Mouse (Mus musculus) stomach, postnatal 0 days (tissue): Measurements from ENCODE around the gene Spdye4a. TPM values are rescaled to one million over a fixed set of nuclear protein-coding genes. Genes with fewer than 3 reads are reported as not detected.

Source experiments
- ATAC-seq: fragments of 200-750 bp; cut with Nextera tagmentation; 2 replicates; pipeline ENCODE4 v1.8.0; 2017; ENCODE audit not compliant: low FRiP score, low TSS enrichment
- DNase-seq: peaks from one replicate; pipeline ENCODE4 v3.0.0-alpha.2; 2016; ENCODE audit warnings: low spot score
- H3K27ac ChIP-seq: fragments of 300-500 bp; sonication (generic); replicated peaks from 2 replicates; pipeline ENCODE4 v1.5.1; 2014; ENCODE audit warnings: mild to moderate bottlenecking, control low read depth
- H3K27me3 ChIP-seq: fragments of 300-500 bp; sonication (generic); 2 replicates; pipeline ENCODE4 v1.6.1; 2014; ENCODE audit warnings: low read length; ENCODE audit not compliant: control insufficient read depth, insufficient read depth
- H3K36me3 ChIP-seq: fragments of 300-500 bp; sonication (generic); 2 replicates; pipeline ENCODE4 v1.6.1; 2014; ENCODE audit warnings: low read length, mixed read lengths; ENCODE audit not compliant: control insufficient read depth, insufficient read depth
- H3K4me1 ChIP-seq: fragments of 300-500 bp; sonication (generic); replicated peaks from 2 replicates; pipeline ENCODE4 v1.6.1; 2014; ENCODE audit warnings: antibody characterized with exemption; ENCODE audit not compliant: control insufficient read depth, insufficient read depth
- H3K4me2 ChIP-seq: fragments of 300-500 bp; sonication (generic); replicated peaks from 2 replicates; pipeline ENCODE4 v1.6.1; 2014; ENCODE audit warnings: low read depth, mild to moderate bottlenecking, control low read depth, moderate library complexity
- H3K4me3 ChIP-seq: fragments of 300-500 bp; sonication (generic); 2 replicates; pipeline ENCODE4 v1.5.1; 2014; ENCODE audit warnings: low read depth, low read length, control low read depth
- H3K9ac ChIP-seq: fragments of 300-500 bp; sonication (generic); 2 replicates; pipeline ENCODE4 v1.6.1; 2014; ENCODE audit warnings: mild to moderate bottlenecking, low read length, control low read depth, mixed read lengths
- H3K9me3 ChIP-seq: fragments of 300-500 bp; sonication (generic); 2 replicates; pipeline ENCODE4 v1.6.1; 2016; ENCODE audit warnings: low read length; ENCODE audit not compliant: control insufficient read depth
- CTCF ChIP-seq: IDR thresholded peaks from 2 replicates; pipeline ENCODE4 v1.5.1; 2016; ENCODE audit warnings: antibody characterized with exemption, low read depth, mild to moderate bottlenecking, moderate library complexity
- EP300 ChIP-seq: optimal IDR thresholded peaks from 2 replicates; pipeline ENCODE3; 2016; ENCODE audit warnings: antibody characterized with exemption
- WGBS: fragments of 180-500 bp; shearing (Covaris S2); extraction: QIAGEN DNeasy Blood & Tissue Kit; methylation state at CpG from one replicate; pipeline ENCODE4 v1.1.7; 2014; 5-methylcytosine and 5-hydroxymethylcytosine counted together
- polyA plus RNA-seq: library from polyadenylated mRNA; unstranded; fragments of >200 nt; fragmentation: Nextera tagmentation; extraction: Ambion mirVana; gene quantifications from 2 replicates; pipeline ENCODE4 v1.2.1, GENCODE M21; 2015

Spdye4a gene
- polyA plus RNA-seq, 1 experiment from 2014 or later: not detected

DNA sequence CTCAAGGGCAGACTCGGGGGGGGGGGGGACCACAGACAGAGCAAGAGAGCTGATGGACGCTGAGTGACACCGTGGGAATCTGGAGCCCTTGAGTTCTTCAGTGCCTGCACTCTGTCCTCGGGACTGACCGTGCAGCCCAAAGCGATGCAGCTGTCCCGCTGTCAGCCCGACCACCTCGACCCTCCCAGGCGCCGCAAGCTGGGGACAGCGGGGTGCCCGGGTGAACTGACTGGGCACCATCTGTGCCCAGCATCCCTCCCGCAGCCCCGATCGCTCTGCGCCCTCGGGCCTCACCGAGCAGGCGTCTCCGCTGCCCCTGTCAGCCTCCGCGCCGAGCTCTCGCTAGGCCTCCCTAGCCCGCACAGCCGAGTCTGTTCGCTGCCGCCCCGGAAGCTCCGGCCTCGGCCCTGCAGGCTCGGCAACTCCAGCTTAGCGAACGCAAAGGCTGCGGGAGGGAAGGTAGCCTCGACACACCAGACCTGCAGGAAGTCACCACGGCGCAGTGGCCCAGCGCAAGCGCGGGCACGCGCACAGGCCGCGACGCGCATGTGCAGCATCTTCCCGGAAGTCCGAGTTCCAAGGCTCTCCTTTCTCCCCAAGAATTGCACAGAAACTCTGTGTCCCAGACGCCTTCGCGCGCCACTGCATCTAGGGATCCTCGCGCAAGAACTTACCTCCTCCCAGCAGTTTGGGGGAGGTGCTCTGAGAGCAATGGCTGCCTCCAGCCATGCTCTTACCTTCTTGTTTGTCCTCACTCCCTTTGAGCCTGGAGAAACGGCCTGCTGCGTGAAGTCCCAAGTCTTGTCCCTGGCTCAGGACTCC, 46.2 kb downstream of the Spdye4a start, which contains the start of the genes Rbak and Spdye4b:
Gene Rbak (minus strand): TSS at position 521 of the 822 bp plus-strand sequence.
Gene Spdye4b (plus strand): TSS at position 763 of the 822 bp plus-strand sequence.
- peak within 1 kb of the TSS; percentile 91 for H3K9ac ChIP-seq
- no peaks in the 10 kb centered on the region for H3K4me1 ChIP-seq
- ATAC-seq (peak; percentile 97), DNase-seq (peak; percentile 94)
- peak within 1 kb of the TSS; percentile 75 for H3K4me3 ChIP-seq
- no peaks in the 10 kb centered on the region for H3K9me3 ChIP-seq
- WGBS: 0% methylated on average over 49 of the region's 58 CpGs
- peaks cover 10% of the 10 kb centered on the region for H3K36me3 ChIP-seq
- H3K4me2 ChIP-seq: peak within 1 kb of the TSS; percentile 87
- no peak for TF ChIP-seq EP300
- peak; percentile 14 for TF ChIP-seq CTCF
- no peaks in the 10 kb centered on the region for H3K27me3 ChIP-seq
- peak within 1 kb of the TSS; percentile 88 for H3K27ac ChIP-seq

- Histone ChIP-seq H3K9me3 (no peaks in the 10 kb centered on the region), H3K36me3 (peaks cover 16% of the 10 kb centered on the region), H3K4me1 (no peaks in the 10 kb centered on the region), H3K27me3 (no peaks in the 10 kb centered on the region), H3K4me2 (peak overlapping the region; percentile 87), H3K9ac (peak overlapping the region; percentile 91; the same call in 1 of the 2 replicates), H3K4me3 (no peak overlapping the region), H3K27ac (no peak overlapping the region)
- TF ChIP-seq CTCF (peak; percentile 76), EP300 (no peak)
- ATAC-seq (no peak), DNase-seq (peak; percentile 32)
- 26% methylated on average over 6 of the region's 6 CpGs for WGBS
Measured at GRCm38 (mm10) chr5:143179179-143179578, 47.5 kb downstream of the Spdye4a start.

GRCm38 (mm10) chr5:143177541-143178200, 49.0 kb downstream of the Spdye4a start:
- Histone ChIP-seq H3K4me3 (no peak overlapping the region), H3K9me3 (0 out of 2 replicates have a peak, but pooled peaks cover 7% of the 10 kb centered on the region), H3K27ac (no peak overlapping the region), H3K36me3 (peaks cover 26% of the 10 kb centered on the region), H3K9ac (no peak overlapping the region), H3K27me3 (no peaks in the 10 kb centered on the region), H3K4me1 (no peaks in the 10 kb centered on the region), H3K4me2 (no peak overlapping the region)
- TF ChIP-seq EP300 (no peak), CTCF (peak; percentile 43; the same call in 1 of the 2 replicates)
- 92% methylated on average over 3 of the region's 3 CpGs for WGBS
- ATAC-seq (no peak), DNase-seq (no peak)

DNA sequence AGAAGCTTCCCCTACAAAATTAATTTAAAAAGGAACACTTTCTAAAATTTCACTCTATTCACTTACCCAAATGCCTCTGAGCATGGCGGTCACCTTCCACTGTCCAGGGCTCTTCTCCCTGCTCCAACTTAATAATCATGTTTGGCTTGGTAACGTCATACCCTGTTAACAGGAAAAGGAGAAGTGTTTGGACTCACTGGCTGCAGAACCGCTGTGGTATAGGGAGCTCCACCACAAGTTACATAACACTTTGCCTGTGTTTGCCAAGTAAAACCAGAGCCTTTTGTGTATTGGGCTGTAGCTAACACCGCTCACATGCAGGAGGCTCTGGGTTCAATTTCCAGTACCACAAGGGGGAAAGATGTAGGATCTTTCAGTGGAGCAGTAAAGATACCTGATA, 50.7 kb downstream of the Spdye4a start:
- no peak overlapping the region for H3K27ac ChIP-seq
- no peak for DNase-seq
- H3K9ac ChIP-seq: no peak overlapping the region
- WGBS: 95% methylated on average over 4 of the region's 4 CpGs
- ATAC-seq: no peak
- peaks cover 37% of the 10 kb centered on the region for H3K36me3 ChIP-seq
- no peaks in the 10 kb centered on the region for H3K4me1 ChIP-seq
- TF ChIP-seq CTCF: no peak
- no peak for TF ChIP-seq EP300
- H3K27me3 ChIP-seq: no peaks in the 10 kb centered on the region
- no peak overlapping the region for H3K4me3 ChIP-seq
- 0 out of 2 replicates have a peak, but pooled peaks cover 7% of the 10 kb centered on the region for H3K9me3 ChIP-seq
- no peak overlapping the region for H3K4me2 ChIP-seq

Other genes starting within 250 kb of the Spdye4a start
- gene Rnf216, start 113.9 kb downstream of the Spdye4a start, polyA plus RNA-seq: 15.4 and 15.6 TPM in 2 replicates
- not detected in 2 replicates for gene Olfr718-ps1, start 79.3 kb downstream of the Spdye4a start, polyA plus RNA-seq
- gene Rbak, start 46.1 kb downstream of the Spdye4a start, polyA plus RNA-seq: 4.2 and 5.2 TPM in 2 replicates
- not detected in 2 replicates for gene Spdye4b, start 45.9 kb downstream of the Spdye4a start, polyA plus RNA-seq
- gene Zfp12, start 8.3 kb upstream of the Spdye4a start, polyA plus RNA-seq: 4.2 and 4.5 TPM in 2 replicates
- gene Zfp316, start 43.1 kb upstream of the Spdye4a start, polyA plus RNA-seq: 1.4 and 1.7 TPM in 2 replicates
- gene Zfp853, start 66.7 kb upstream of the Spdye4a start, polyA plus RNA-seq: 0.06 TPM in 2 replicates
- 15.7 and 18.5 TPM in 2 replicates for gene E130309D02Rik, start 88.5 kb upstream of the Spdye4a start, polyA plus RNA-seq
- 62.6 and 65.2 TPM in 2 replicates for gene Zdhhc4, start 102.4 kb upstream of the Spdye4a start, polyA plus RNA-seq
- 0.86 and 1.4 TPM in 2 replicates for gene Grid2ip, start 130.4 kb upstream of the Spdye4a start, polyA plus RNA-seq
- 287 and 315 TPM in 2 replicates for gene Kdelr2, start 176.9 kb upstream of the Spdye4a start, polyA plus RNA-seq
- 5.5 and 5.9 TPM in 2 replicates for gene Daglb, start 237.7 kb upstream of the Spdye4a start, polyA plus RNA-seq